Mouse (Mus musculus): ENCODE data around the gene Ppm1l. TPM values are rescaled to one million over a fixed set of nuclear protein-coding genes. Genes with fewer than 3 reads are reported as not detected.

Gene Ppm1l
- total and polyA plus RNA-seq, 3 experiments = not detected

GRCm38 (mm10) chr3:69393991-69394390, 77.3 kb downstream of the Ppm1l start:
- no peak for TF ChIP-seq ZNF384 (IDR thresholded peaks at IDR 0.05; ENCODE audit: low read depth, low read length)
- TF ChIP-seq SMC3 (IDR thresholded peaks at IDR 0.05; ENCODE audit: low read depth, low read length) = no peak
- no peak for TF ChIP-seq EP300 (IDR thresholded peaks at IDR 0.05; ENCODE audit: low read depth in 1 of 2, low read length in 2 of 2)
- TF ChIP-seq TAL1 (IDR thresholded peaks at IDR 0.05; ENCODE audit: low read length) = no peak
- no peak for TF ChIP-seq NRF1 (IDR thresholded peaks at IDR 0.05; ENCODE audit: insufficient read depth, low read depth, low read length, poor library complexity, severe bottlenecking)
- TF ChIP-seq TCF12 (IDR thresholded peaks at IDR 0.05; ENCODE audit: low read depth, low read length) = no peak
- no peak for TF ChIP-seq POLR2A (IDR thresholded peaks at IDR 0.05; ENCODE audit: control insufficient read depth in 1 of 2, insufficient read depth in 1 of 2, low read depth in 1 of 2, low read length in 2 of 2, poor library complexity in 1 of 2)
- TF ChIP-seq MAX (IDR thresholded peaks at IDR 0.05; ENCODE audit: low read length) = no peak
- TF ChIP-seq SIN3A (IDR thresholded peaks at IDR 0.05; ENCODE audit: low read length) = no peak
- no peak for TF ChIP-seq MYB (IDR thresholded peaks at IDR 0.05; ENCODE audit: low read depth, low read length)
- no peak for TF ChIP-seq MAZ (IDR thresholded peaks at IDR 0.05; ENCODE audit: low read depth, low read length)
- TF ChIP-seq MEF2A (IDR thresholded peaks at IDR 0.05; ENCODE audit: extremely low read depth, insufficient replicate concordance, low read depth, low read length, poor library complexity, severe bottlenecking) = no peak
- no peak for TF ChIP-seq MXI1 (IDR thresholded peaks at IDR 0.05; ENCODE audit: low read depth, low read length)
- TF ChIP-seq POLR2AphosphoS5 (IDR thresholded peaks at IDR 0.05; ENCODE audit: borderline replicate concordance, low read depth, low read length) = no peak
- no peak for TF ChIP-seq KAT2A (conservative IDR thresholded peaks at IDR 0.05; ENCODE audit: low read depth, low read length)
- no peak for TF ChIP-seq TBP (IDR thresholded peaks at IDR 0.05; ENCODE audit: low read depth, low read length)
- TF ChIP-seq JUND (IDR thresholded peaks at IDR 0.05; ENCODE audit: low read depth, low read length) = no peak
- TF ChIP-seq CTCF (IDR thresholded peaks at IDR 0.05 in 2 of 3, conservative IDR thresholded peaks at IDR 0.05 in 1 of 3; ENCODE audit: control insufficient read depth in 1 of 3, insufficient read depth in 1 of 3, low read depth in 2 of 3, low read length in 3 of 3, poor library complexity in 1 of 3, severe bottlenecking in 1 of 3) = no peak
- no peak for TF ChIP-seq ZKSCAN1 (IDR thresholded peaks at IDR 0.05; ENCODE audit: low read depth, low read length)
- TF ChIP-seq E2F4 (IDR thresholded peaks at IDR 0.05; ENCODE audit: borderline replicate concordance, low read depth, low read length) = no peak
- H3K4me3 ChIP-seq (ENCODE audit: control insufficient read depth in 1 of 2, insufficient read depth in 1 of 2, low read depth in 2 of 2, low read length in 2 of 2) = no peak overlapping the region
- H3K9ac ChIP-seq (ENCODE audit: control insufficient read depth, low read depth, low read length, poor library complexity, severe bottlenecking) = no peak overlapping the region
- H3K27me3 ChIP-seq (ENCODE audit: control insufficient read depth in 1 of 2, insufficient read depth in 2 of 2, low read length in 2 of 2) = no peaks in the 10 kb centered on the region
- no peaks in the 10 kb centered on the region for H3K36me3 ChIP-seq (ENCODE audit: control insufficient read depth in 1 of 2, insufficient read depth in 2 of 2, low read length in 2 of 2)
- no peaks in the 10 kb centered on the region for H3K79me2 ChIP-seq (ENCODE audit: control insufficient read depth, insufficient read depth, low read length, poor library complexity)
- H3K27ac ChIP-seq (ENCODE audit: control insufficient read depth, low read depth, low read length) = no peak overlapping the region
- no peaks in the 10 kb centered on the region for H3K4me1 ChIP-seq (ENCODE audit: control insufficient read depth in 1 of 2, insufficient read depth in 2 of 2, low read length in 2 of 2)
- DNase-seq (ENCODE audit: low read depth, low spot score) = no peak
- no peaks in the 10 kb centered on the region for H3K9me3 ChIP-seq (replicated peaks; ENCODE audit: insufficient read depth, low read length)

- Histone ChIP-seq H3K27me3 (ENCODE audit: control insufficient read depth in 1 of 2, insufficient read depth in 2 of 2, low read length in 2 of 2) (no peaks in the 10 kb centered on the region), H3K9ac (ENCODE audit: control insufficient read depth, low read depth, low read length, poor library complexity, severe bottlenecking) (no peak overlapping the region), H3K36me3 (ENCODE audit: control insufficient read depth in 1 of 2, insufficient read depth in 2 of 2, low read length in 2 of 2) (no peaks in the 10 kb centered on the region), H3K4me3 (ENCODE audit: control insufficient read depth in 1 of 2, insufficient read depth in 1 of 2, low read depth in 2 of 2, low read length in 2 of 2) (no peak overlapping the region), H3K4me1 (ENCODE audit: control insufficient read depth in 1 of 2, insufficient read depth in 2 of 2, low read length in 2 of 2) (no peaks in the 10 kb centered on the region), H3K9me3 (replicated peaks; ENCODE audit: insufficient read depth, low read length) (no peaks in the 10 kb centered on the region), H3K79me2 (ENCODE audit: control insufficient read depth, insufficient read depth, low read length, poor library complexity) (no peaks in the 10 kb centered on the region), H3K27ac (ENCODE audit: control insufficient read depth, low read depth, low read length) (no peak overlapping the region)
- no peak for DNase-seq (ENCODE audit: low read depth, low spot score)
- no peak for TF ChIP-seq MXI1 (IDR thresholded peaks at IDR 0.05; ENCODE audit: low read depth, low read length)
Measured at GRCm38 (mm10) chr3:69395084-69395483, 78.4 kb downstream of the Ppm1l start.
